Mouse (Mus musculus) E14TG2a.4 (cell line): ENCODE results near the gene Ndufs1.

Source experiments
- H3K27me3 ChIP-seq: 2 replicates; pipeline ENCODE4 v1.6.1; 2014; ENCODE audit warnings: low read length, control low read depth; ENCODE audit not compliant: insufficient read depth
- H3K36me3 ChIP-seq: 2 replicates; pipeline ENCODE4 v1.6.1; 2014; ENCODE audit warnings: low read length, control low read depth; ENCODE audit not compliant: insufficient read depth
- H3K4me1 ChIP-seq: replicated peaks from 2 replicates; pipeline ENCODE4 v1.6.1; 2014; ENCODE audit warnings: low read depth, low read length, control low read depth
- H3K4me3 ChIP-seq: replicated peaks from 2 replicates; pipeline ENCODE4 v1.5.1; 2014; ENCODE audit warnings: mild to moderate bottlenecking, low read length
- H3K9me3 ChIP-seq: 2 replicates; pipeline ENCODE4 v1.6.1; 2014; ENCODE audit warnings: low read length, control low read depth
- CTCF ChIP-seq: conservative IDR thresholded peaks from 2 replicates; pipeline ENCODE4 v1.5.1; 2014; ENCODE audit warnings: low read length
- NANOG ChIP-seq: IDR thresholded peaks from 2 replicates; pipeline ENCODE4 v1.6.1; 2014; ENCODE audit warnings: borderline replicate concordance, low read length, mixed read lengths
- POU5F1 ChIP-seq: IDR thresholded peaks from 2 replicates; pipeline ENCODE4 v1.6.1; 2014; ENCODE audit warnings: low read length, borderline replicate concordance

The Ndufs1 gene

GRCm38 (mm10) chr1:63107614-63108327 is 68.9 kb downstream of the Ndufs1 start:
- no peak for TF ChIP-seq NANOG
- no peak for TF ChIP-seq CTCF
- TF ChIP-seq POU5F1 = no peak
- Histone ChIP-seq H3K9me3 (no peaks in the 10 kb centered on the region), H3K4me1 (peaks cover 79% of the 10 kb centered on the region), H3K36me3 (peaks cover 41% of the 10 kb centered on the region), H3K27me3 (no peaks in the 10 kb centered on the region), H3K4me3 (peak overlapping the region; percentile 65)

DNA sequence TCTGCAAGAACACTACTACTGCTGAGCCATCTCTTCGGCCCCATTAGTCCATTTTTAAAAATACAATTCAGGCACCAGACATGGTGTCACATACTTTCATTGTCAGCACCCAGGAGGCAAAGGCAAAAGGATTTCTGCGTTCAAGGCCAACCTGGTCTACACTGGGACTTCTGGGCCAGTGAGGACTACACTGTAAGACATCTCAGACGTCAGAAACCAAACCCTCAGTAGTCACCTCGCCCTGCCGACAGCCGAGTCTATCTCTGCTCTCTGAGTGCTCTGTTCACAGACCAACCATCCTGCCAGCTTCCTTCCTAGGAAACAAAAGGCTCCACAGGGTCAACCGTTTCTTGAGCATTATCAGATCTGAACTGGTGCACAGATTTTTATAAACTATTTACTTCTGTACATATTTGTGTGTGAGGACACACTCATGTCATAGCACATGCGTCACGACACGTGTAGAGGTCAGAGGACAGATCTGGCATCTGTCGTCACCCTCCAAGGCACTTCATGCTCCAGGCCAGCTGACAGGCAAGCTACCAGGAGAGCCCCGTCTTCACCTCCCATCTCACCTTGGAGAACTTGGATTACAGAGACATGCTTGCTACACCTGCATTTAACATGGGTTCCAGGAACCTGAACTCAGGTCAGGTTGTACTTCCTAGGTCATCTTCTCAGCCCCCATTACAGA is 73.7 kb downstream of the Ndufs1 start:
- Histone ChIP-seq H3K27me3 (no peaks in the 10 kb centered on the region), H3K4me3 (no peak overlapping the region), H3K4me1 (peaks cover 39% of the 10 kb centered on the region), H3K9me3 (no peaks in the 10 kb centered on the region), H3K36me3 (peaks cover 73% of the 10 kb centered on the region)
- no peak for TF ChIP-seq CTCF
- no peak for TF ChIP-seq POU5F1
- TF ChIP-seq NANOG = no peak

GRCm38 (mm10) chr1:63100196-63100595 is 76.4 kb downstream of the Ndufs1 start:
- TF ChIP-seq CTCF = no peak
- no peak for TF ChIP-seq POU5F1
- TF ChIP-seq NANOG = no peak
- H3K4me3 ChIP-seq = no peak overlapping the region
- peaks cover 89% of the 10 kb centered on the region for H3K36me3 ChIP-seq

GRCm38 (mm10) chr1:63098831-63099230 is 77.8 kb downstream of the Ndufs1 start:
- TF ChIP-seq POU5F1 = no peak
- no peak for TF ChIP-seq NANOG
- TF ChIP-seq CTCF = no peak
- no peaks in the 10 kb centered on the region for H3K27me3 ChIP-seq
- no peaks in the 10 kb centered on the region for H3K9me3 ChIP-seq
- no peak overlapping the region for H3K4me3 ChIP-seq
- peaks cover 90% of the 10 kb centered on the region for H3K36me3 ChIP-seq
- peaks cover 21% of the 10 kb centered on the region for H3K4me1 ChIP-seq

More at GRCm38 (mm10) chr1:63100196-63100595, 76.4 kb downstream of the Ndufs1 start:
- Histone ChIP-seq H3K4me1 (peaks cover 29% of the 10 kb centered on the region), H3K27me3 (no peaks in the 10 kb centered on the region), H3K9me3 (no peaks in the 10 kb centered on the region)

GRCm38 (mm10) chr1:63096071-63096470 is 80.6 kb downstream of the Ndufs1 start:
- Histone ChIP-seq H3K9me3 (no peaks in the 10 kb centered on the region), H3K36me3 (peaks cover 88% of the 10 kb centered on the region), H3K4me1 (peaks cover 42% of the 10 kb centered on the region), H3K4me3 (no peak overlapping the region), H3K27me3 (no peaks in the 10 kb centered on the region)
- TF ChIP-seq NANOG (no peak), CTCF (no peak), POU5F1 (no peak)
